31 mouse cellular contexts compared by ENCODE assay signal in the genomic region with DNA sequence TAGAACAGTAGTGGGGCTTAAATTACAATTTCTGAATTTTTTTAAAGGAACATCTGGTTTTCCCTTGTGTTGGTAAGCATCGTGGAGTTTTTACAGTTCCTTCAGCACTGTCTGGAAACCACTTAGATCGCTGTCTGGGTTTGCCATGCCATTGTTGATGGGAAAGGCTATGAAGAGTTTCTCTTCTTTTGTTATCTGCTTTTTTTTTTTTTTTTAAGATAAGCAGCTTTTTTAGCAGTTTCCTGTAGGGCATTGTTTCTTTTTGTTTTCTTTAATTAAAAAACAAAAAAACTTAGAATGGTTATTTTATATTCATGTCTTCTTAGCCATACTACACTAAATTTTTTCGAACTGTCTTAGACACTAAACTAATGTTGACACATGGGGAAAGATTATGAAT.
"Had no signal": no experiment of that assay in that cellular context is flagged by ENCODE, and none has a peak within 500 bp of the region (broad histone marks: within the 10 kb centered on the region; RNA-seq: fewer than 3 reads in every experiment).

No protein-coding gene starts in this region.

- DNase-seq: heart, postnatal 10 days; heart, postnatal 14 days; heart, postnatal 36 days; heart, postnatal 4 days; kidney, adult 11 months; kidney, adult 18-20 months; kidney, adult 2 months; kidney, adult 8-10 months; kidney, adult 9 months; kidney, postnatal 10 days; kidney, postnatal 14 days; kidney, postnatal 25 days; kidney, postnatal 36 days; kidney, postnatal 4 days; layer of hippocampus, adult 9-11 months; layer of hippocampus, postnatal 36 days had no signal

- H3K36me3 ChIP-seq: heart, embryonic 10.5 days; hindbrain, embryonic 10.5 days; hindbrain, embryonic 12.5 days; hindbrain, embryonic 15.5 days had no signal

- H3K27me3 ChIP-seq: heart, embryonic 12.5 days; heart, embryonic 13.5 days; heart, embryonic 15.5 days; hindbrain, embryonic 12.5 days; hindbrain, embryonic 13.5 days; hindbrain, embryonic 15.5 days; intestine, embryonic 15.5 days; kidney, embryonic 15.5 days had no signal

- H3K4me3 ChIP-seq: heart, embryonic 10.5 days; heart, embryonic 12.5 days; heart, embryonic 13.5 days; heart, embryonic 15.5 days; hindbrain, embryonic 10.5 days; hindbrain, embryonic 12.5 days; hindbrain, embryonic 13.5 days; hindbrain, embryonic 15.5 days; intestine, embryonic 15.5 days; kidney, embryonic 15.5 days; layer of hippocampus, adult 2 months; left cerebral cortex, adult 2 months had no signal

- H3K4me1 ChIP-seq: hindbrain, embryonic 12.5 days; hindbrain, embryonic 15.5 days had no signal

- H3K9me3 ChIP-seq: heart, embryonic 10.5 days; heart, embryonic 12.5 days; heart, embryonic 13.5 days; heart, embryonic 15.5 days; hindbrain, embryonic 10.5 days; hindbrain, embryonic 12.5 days; hindbrain, embryonic 13.5 days; hindbrain, embryonic 15.5 days; intestine, embryonic 15.5 days; kidney, embryonic 15.5 days had no signal

- H3K27ac ChIP-seq: heart, embryonic 10.5 days; hindbrain, embryonic 10.5 days; hindbrain, embryonic 12.5 days; hindbrain, embryonic 13.5 days; hindbrain, embryonic 14.5 days; hindbrain, embryonic 15.5 days; hindbrain, postnatal 0 days; intestine, embryonic 15.5 days; kidney, embryonic 15.5 days; kidney, postnatal 0 days; layer of hippocampus, adult 2 months; left cerebral cortex, adult 2 months had no signal

- H3K9ac ChIP-seq: heart, embryonic 12.5 days; heart, embryonic 13.5 days; heart, embryonic 15.5 days; hindbrain, embryonic 12.5 days; hindbrain, embryonic 13.5 days; hindbrain, embryonic 14.5 days; hindbrain, embryonic 15.5 days; intestine, embryonic 15.5 days; kidney, embryonic 15.5 days had no signal
